Mouse (Mus musculus) brain, adult 2 months (tissue): ENCODE measurements around the gene Nop10.
"Not testable (repeated sequence)": the region's sequence is repeated elsewhere in the genome, so short reads cannot be mapped to it uniquely, and the experiment has no call there.

ENCODE experiments used
- DNase-seq: peaks from one replicate; pipeline ENCODE4 v3.0.0; 2011; ENCODE audit warnings: low read depth, low spot score

Nop10 gene

GRCm38 (mm10) chr2:112265448-112266241, 3.9 kb downstream of the Nop10 start, which contains the start of gene Slc12a6:
Slc12a6 (plus strand) TSS chr2:112265825.
- peak; percentile 97 for DNase-seq

GRCm38 (mm10) chr2:112266242-112266592, 4.5 kb downstream of the Nop10 start, which contains the start of gene Gm21985:
Gm21985 (plus strand) TSS chr2:112266314.
- DNase-seq: peak; percentile 54

- DNase-seq: peak; percentile 50
Measured at GRCm38 (mm10) chr2:112266780-112267179, 5.1 kb downstream of the Nop10 start.

GRCm38 (mm10) chr2:112267547-112268269, 6.0 kb downstream of the Nop10 start:
- no peak for DNase-seq

- DNase-seq: no peak
Measured at GRCm38 (mm10) chr2:112270011-112270410, 8.3 kb downstream of the Nop10 start.

GRCm38 (mm10) chr2:112272909-112273308, 11.2 kb downstream of the Nop10 start:
- no peak for DNase-seq

GRCm38 (mm10) chr2:112273474-112273873, 11.7 kb downstream of the Nop10 start:
- DNase-seq: peak; percentile 53

GRCm38 (mm10) chr2:112276870-112277269, 15.1 kb downstream of the Nop10 start:
- no peak for DNase-seq

- no peak for DNase-seq
Measured at GRCm38 (mm10) chr2:112282846-112283245, 21.1 kb downstream of the Nop10 start.

GRCm38 (mm10) chr2:112284363-112285030, 22.8 kb downstream of the Nop10 start:
- DNase-seq: peak; percentile 59

- no peak for DNase-seq
Measured at GRCm38 (mm10) chr2:112285031-112285390, 23.3 kb downstream of the Nop10 start.

- DNase-seq: not testable (repeated sequence)
Measured at GRCm38 (mm10) chr2:112286062-112286461, 24.3 kb downstream of the Nop10 start.

- no peak for DNase-seq
Measured at GRCm38 (mm10) chr2:112287059-112287458, 25.3 kb downstream of the Nop10 start.

- no peak for DNase-seq
Measured at GRCm38 (mm10) chr2:112289507-112289906, 27.8 kb downstream of the Nop10 start.

- DNase-seq: peak; percentile 67
Measured at GRCm38 (mm10) chr2:112292823-112293222, 31.1 kb downstream of the Nop10 start.

GRCm38 (mm10) chr2:112296211-112296610, 34.5 kb downstream of the Nop10 start:
- DNase-seq: peak; percentile 73

GRCm38 (mm10) chr2:112298221-112298620, 36.5 kb downstream of the Nop10 start:
- DNase-seq: no peak

- peak; percentile 68 for DNase-seq
Measured at GRCm38 (mm10) chr2:112308671-112309070, 46.9 kb downstream of the Nop10 start.

GRCm38 (mm10) chr2:112309161-112309600, 47.5 kb downstream of the Nop10 start:
- peak; percentile 70 for DNase-seq
